Mouse (Mus musculus) stomach, postnatal 0 days (tissue): ENCODE results near the gene Lef1.

Source experiments
- CTCF ChIP-seq: IDR thresholded peaks from 2 replicates; pipeline ENCODE4 v1.5.1; 2016; ENCODE audit warnings: antibody characterized with exemption, low read depth, mild to moderate bottlenecking, moderate library complexity
- EP300 ChIP-seq: optimal IDR thresholded peaks from 2 replicates; pipeline ENCODE3; 2016; ENCODE audit warnings: antibody characterized with exemption

DNA sequence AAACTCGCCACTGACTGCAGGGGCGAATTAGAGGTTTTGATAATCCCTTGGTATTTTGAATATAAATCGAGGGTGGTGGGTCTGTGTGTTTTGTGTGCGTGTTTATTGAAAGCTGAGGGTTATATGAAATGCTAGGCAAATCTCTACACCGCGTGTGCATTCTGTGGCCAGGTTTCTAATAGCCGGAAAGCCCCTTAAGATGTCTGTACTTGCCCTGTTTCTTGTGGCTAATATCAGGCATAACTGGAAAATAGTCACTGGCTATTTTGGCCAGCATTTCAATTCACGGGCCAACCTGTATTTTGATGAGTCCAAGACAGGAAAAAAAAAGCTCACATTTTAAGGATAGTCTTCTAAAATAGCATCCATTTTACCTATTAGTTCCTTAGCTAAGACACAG lies 28.5 kb downstream of the Lef1 start:
- TF ChIP-seq CTCF, result no peak
- no peak for TF ChIP-seq EP300
